ENCODE assay signal across 8 mouse cellular contexts in the genomic region with DNA sequence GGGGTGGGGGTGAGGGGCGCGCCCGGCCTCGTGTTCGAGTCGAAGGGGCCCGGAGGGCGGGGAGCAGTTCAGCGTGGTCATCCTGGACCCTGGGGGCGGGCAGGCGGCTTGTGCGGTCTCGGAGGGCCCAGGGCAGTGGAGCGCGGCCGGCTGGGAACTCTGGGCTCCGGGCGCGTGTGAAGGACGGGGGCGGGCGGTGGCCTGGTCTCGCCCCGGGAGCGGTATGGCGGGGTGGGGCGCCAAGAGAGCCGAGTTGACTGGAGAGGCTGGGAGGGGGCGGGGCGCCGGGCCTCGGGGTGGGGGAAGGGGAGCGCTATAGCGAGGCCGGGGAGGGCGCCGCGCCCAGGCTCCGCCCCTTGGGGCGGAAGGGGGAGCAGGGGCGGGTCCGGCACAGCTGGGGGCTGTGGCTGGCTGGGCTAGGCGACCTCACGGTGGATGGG. TPM values are rescaled to one million over a fixed set of nuclear protein-coding genes. Genes with fewer than 3 reads are reported as not detected.
A peak's percentile ranks its signal among the peaks of the same experiment; 100 is the strongest.
DNase-seq lines count a peak whose midpoint lies in the region; ATAC-seq and TF ChIP-seq lines count a peak whose summit lies in the region.

No protein-coding gene starts in this region.

- peaks cover 35% of the 10 kb centered on the region for H3K36me3 ChIP-seq in heart, embryonic 16.5 days (ENCODE audit: control insufficient read depth, insufficient read depth)
- peaks cover 40% of the 10 kb centered on the region for H3K36me3 ChIP-seq in lung, embryonic 15.5 days

- peak overlapping the region; percentile 65 for H3K4me2 ChIP-seq in heart, embryonic 16.5 days (ENCODE audit: low read depth, low read length)
- peak overlapping the region; percentile 55 for H3K4me2 ChIP-seq in lung, embryonic 15.5 days

- H3K4me1 ChIP-seq in bone marrow macrophage, adult 2 months (ENCODE audit: control insufficient read depth, insufficient read depth, low read length) = peaks cover 33% of the 10 kb centered on the region
- peaks cover 28% of the 10 kb centered on the region for H3K4me1 ChIP-seq in heart, embryonic 16.5 days (ENCODE audit: control insufficient read depth, insufficient read depth, low read length)
- H3K4me1 ChIP-seq in lung, embryonic 15.5 days = peaks cover 38% of the 10 kb centered on the region

- H3K4me3 ChIP-seq in bone marrow macrophage, adult 2 months (ENCODE audit: insufficient read depth, low read length) = peak overlapping the region; percentile 92
- H3K4me3 ChIP-seq in heart, embryonic 16.5 days (ENCODE audit: low read length) = peak overlapping the region; percentile 93
- H3K4me3 ChIP-seq in lung, embryonic 15.5 days = peak overlapping the region; percentile 97

- peak; percentile 29 for ATAC-seq in erythroblast, adult 5-6 weeks (replicated peaks; ENCODE audit: low FRiP score, poor library complexity, severe bottlenecking)
- peak; percentile 56 for ATAC-seq in heart, embryonic 16.5 days (replicated peaks; ENCODE audit: extremely low read depth, insufficient read depth, low FRiP score)
- peak; percentile 60 for ATAC-seq in lung, embryonic 15.5 days (ENCODE audit: borderline replicate concordance, extremely low read depth, low FRiP score, low TSS enrichment)
- ATAC-seq in neutrophil, adult 5-6 weeks (ENCODE audit: extremely low read depth, insufficient number of reproducible peaks, low FRiP score, poor library complexity, severe bottlenecking) = peak; percentile 15; the same call in 1 of the 2 replicates

- peak; percentile 66 to 71 for DNase-seq in CD8-positive naive resting alpha-beta T cell, adult 2 months (ENCODE audit: low read depth in 2 of 2, low spot score in 2 of 2)
- peak; percentile 94 to 97 for DNase-seq in kidney, postnatal 36 days
- peak; percentile 89 for DNase-seq in thymus, postnatal 0 days (ENCODE audit: low spot score)

- TF ChIP-seq POLR2A in bone marrow macrophage, adult 2 months (IDR thresholded peaks at IDR 0.05; ENCODE audit: borderline replicate concordance, low read depth, low read length) = no peak

- H3K27me3 ChIP-seq in heart, embryonic 16.5 days (ENCODE audit: control insufficient read depth, insufficient read depth, low read length) = no peaks in the 10 kb centered on the region
- no peaks in the 10 kb centered on the region for H3K27me3 ChIP-seq in lung, embryonic 15.5 days

- H3K9ac ChIP-seq in heart, embryonic 16.5 days (ENCODE audit: low read length) = peak overlapping the region; percentile 90
- peak overlapping the region; percentile 100 for H3K9ac ChIP-seq in lung, embryonic 15.5 days

- H3K9me3 ChIP-seq in heart, embryonic 16.5 days (replicated peaks; ENCODE audit: control insufficient read depth, low read length) = no peaks in the 10 kb centered on the region
- H3K9me3 ChIP-seq in lung, embryonic 15.5 days = no peaks in the 10 kb centered on the region

- TF ChIP-seq CTCF in bone marrow macrophage, adult 2 months (IDR thresholded peaks at IDR 0.05; ENCODE audit: low read depth, low read length) = no peak

- H3K27ac ChIP-seq in bone marrow macrophage, adult 2 months (ENCODE audit: insufficient read depth, low read depth, low read length) = peak overlapping the region; percentile 93
- peak overlapping the region; percentile 99 for H3K27ac ChIP-seq in heart, embryonic 16.5 days (ENCODE audit: low read length)
- peak overlapping the region; percentile 99 for H3K27ac ChIP-seq in lung, embryonic 15.5 days

- WGBS in heart, embryonic 16.5 days = 0% methylated on average over 33 of the region's 44 CpGs
- under 1% methylated on average over 34 of the region's 44 CpGs for WGBS in lung, embryonic 15.5 days

RNA-seq across cellular contexts. Expression of a gene that starts 1.5 kb away (rescaled TPM):
- polyA plus RNA-seq in bone marrow macrophage, adult 2 months (2012; ENCODE audit: insufficient read depth, insufficient read length, missing spikeins) = 77.6 and 78.1 TPM in 2 replicates
- total RNA-seq in erythroblast, adult 5-6 weeks (2015; ENCODE audit: low replicate concordance) = 8.5 and 11.3 TPM in 2 replicates
- 7.4 and 11.0 TPM in 2 replicates for total RNA-seq in erythroblast, adult 5-6 weeks (2017; ENCODE audit: low replicate concordance)
- polyA plus RNA-seq in heart, embryonic 16.5 days (2015; fragmentation: Nextera tagmentation; extraction: Ambion mirVana) = 42.0 and 43.9 TPM in 2 replicates
- polyA plus RNA-seq in lung, embryonic 15.5 days (2015; fragmentation: Nextera tagmentation; extraction: Ambion mirVana) = 75.0 and 78.2 TPM in 2 replicates
- total RNA-seq in neutrophil, adult 5-6 weeks (2017) = 74.4 and 80.3 TPM in 2 replicates
- 52.2 and 61.3 TPM in 2 replicates for polyA plus RNA-seq in thymus, postnatal 0 days (2015; fragmentation: Nextera tagmentation; extraction: Ambion mirVana)

RNA-seq across cellular contexts. Expression of a gene that starts 3.3 kb away (rescaled TPM):
- 20.4 and 25.8 TPM in 2 replicates for polyA plus RNA-seq in bone marrow macrophage, adult 2 months (2012; ENCODE audit: insufficient read depth, insufficient read length, missing spikeins)
- 1.3 and 4.2 TPM in 2 replicates for total RNA-seq in erythroblast, adult 5-6 weeks (2015; ENCODE audit: low replicate concordance)
- 2.1 and 7.4 TPM in 2 replicates for total RNA-seq in erythroblast, adult 5-6 weeks (2017; ENCODE audit: low replicate concordance)
- polyA plus RNA-seq in heart, embryonic 16.5 days (2015; fragmentation: Nextera tagmentation; extraction: Ambion mirVana) = 17.1 and 19.2 TPM in 2 replicates
- polyA plus RNA-seq in lung, embryonic 15.5 days (2015; fragmentation: Nextera tagmentation; extraction: Ambion mirVana) = 34.7 and 40.3 TPM in 2 replicates
- total RNA-seq in neutrophil, adult 5-6 weeks (2017) = 41.0 and 41.7 TPM in 2 replicates
- polyA plus RNA-seq in thymus, postnatal 0 days (2015; fragmentation: Nextera tagmentation; extraction: Ambion mirVana) = 20.6 and 21.0 TPM in 2 replicates

RNA-seq across cellular contexts. Expression of a gene that starts 6.1 kb away (rescaled TPM):
- polyA plus RNA-seq in bone marrow macrophage, adult 2 months (2012; ENCODE audit: insufficient read depth, insufficient read length, missing spikeins) = 1,001 and 1,002 TPM in 2 replicates
- total RNA-seq in erythroblast, adult 5-6 weeks (2015; ENCODE audit: low replicate concordance) = 328 and 394 TPM in 2 replicates
- 127 and 214 TPM in 2 replicates for total RNA-seq in erythroblast, adult 5-6 weeks (2017; ENCODE audit: low replicate concordance)
- 421 and 428 TPM in 2 replicates for polyA plus RNA-seq in heart, embryonic 16.5 days (2015; fragmentation: Nextera tagmentation; extraction: Ambion mirVana)
- 453 and 455 TPM in 2 replicates for polyA plus RNA-seq in lung, embryonic 15.5 days (2015; fragmentation: Nextera tagmentation; extraction: Ambion mirVana)
- 397 and 455 TPM in 2 replicates for total RNA-seq in neutrophil, adult 5-6 weeks (2017)
- 400 and 425 TPM in 2 replicates for polyA plus RNA-seq in thymus, postnatal 0 days (2015; fragmentation: Nextera tagmentation; extraction: Ambion mirVana)

RNA-seq across cellular contexts. Expression of a gene that starts 14.8 kb away (rescaled TPM):
- 41.4 and 49.8 TPM in 2 replicates for polyA plus RNA-seq in bone marrow macrophage, adult 2 months (2012; ENCODE audit: insufficient read depth, insufficient read length, missing spikeins)
- 24.9 and 35.5 TPM in 2 replicates for total RNA-seq in erythroblast, adult 5-6 weeks (2015; ENCODE audit: low replicate concordance)
- total RNA-seq in erythroblast, adult 5-6 weeks (2017; ENCODE audit: low replicate concordance) = 14.5 and 18.7 TPM in 2 replicates
- polyA plus RNA-seq in heart, embryonic 16.5 days (2015; fragmentation: Nextera tagmentation; extraction: Ambion mirVana) = 111 and 116 TPM in 2 replicates
- polyA plus RNA-seq in lung, embryonic 15.5 days (2015; fragmentation: Nextera tagmentation; extraction: Ambion mirVana) = 106 and 111 TPM in 2 replicates
- total RNA-seq in neutrophil, adult 5-6 weeks (2017) = 21.6 and 23.2 TPM in 2 replicates
- polyA plus RNA-seq in thymus, postnatal 0 days (2015; fragmentation: Nextera tagmentation; extraction: Ambion mirVana) = 92.6 and 98.6 TPM in 2 replicates

RNA-seq across cellular contexts. Expression of a gene that starts 16.1 kb away (rescaled TPM):
- polyA plus RNA-seq in bone marrow macrophage, adult 2 months (2012; ENCODE audit: insufficient read depth, insufficient read length, missing spikeins) = 176 and 194 TPM in 2 replicates
- total RNA-seq in erythroblast, adult 5-6 weeks (2015; ENCODE audit: low replicate concordance) = 48.1 and 52.3 TPM in 2 replicates
- 10.8 and 12.5 TPM in 2 replicates for total RNA-seq in erythroblast, adult 5-6 weeks (2017; ENCODE audit: low replicate concordance)
- 23.9 and 25.0 TPM in 2 replicates for polyA plus RNA-seq in heart, embryonic 16.5 days (2015; fragmentation: Nextera tagmentation; extraction: Ambion mirVana)
- polyA plus RNA-seq in lung, embryonic 15.5 days (2015; fragmentation: Nextera tagmentation; extraction: Ambion mirVana) = 22.3 and 25.4 TPM in 2 replicates
- total RNA-seq in neutrophil, adult 5-6 weeks (2017) = 31.4 and 42.8 TPM in 2 replicates
- 24.1 and 25.6 TPM in 2 replicates for polyA plus RNA-seq in thymus, postnatal 0 days (2015; fragmentation: Nextera tagmentation; extraction: Ambion mirVana)

Comparison
In these comparisons a context has a peak if more than half of its experiments do, and no peak if none do; other contexts are left out.
1. Peak in every context shown above with its lines: DNase-seq, ATAC-seq, H3K4me3 ChIP-seq and H3K27ac ChIP-seq.